Mouse (Mus musculus) left cerebral cortex, postnatal 25 days (tissue): ENCODE measurements around the gene Vmn2r88. TPM values are rescaled to one million over a fixed set of nuclear protein-coding genes. Genes with fewer than 3 reads are reported as not detected.
"Not testable (repeated sequence)": the region's sequence is repeated elsewhere in the genome, so short reads cannot be mapped to it uniquely, and the experiment has no call there.

Experiments
- DNase-seq, 2 experiments: peaks; one replicate each; pipeline ENCODE4 v3.0.0; 2022; ENCODE audit warnings: low spot score in 2 of 2, mixed read lengths in 1 of 2
- intact Hi-C: fragments of 180-260 bp; cut with DNase I; formaldehyde crosslinking; loops from one replicate; pipeline ENCODE4 v1.15.1; 2025
- total RNA-seq, 2 experiments: library from RNA; stranded (reverse); gene quantifications; 2 replicates each; pipeline ENCODE4 v1.2.3; 2021

The Vmn2r88 gene
- not detected for total RNA-seq

DNA sequence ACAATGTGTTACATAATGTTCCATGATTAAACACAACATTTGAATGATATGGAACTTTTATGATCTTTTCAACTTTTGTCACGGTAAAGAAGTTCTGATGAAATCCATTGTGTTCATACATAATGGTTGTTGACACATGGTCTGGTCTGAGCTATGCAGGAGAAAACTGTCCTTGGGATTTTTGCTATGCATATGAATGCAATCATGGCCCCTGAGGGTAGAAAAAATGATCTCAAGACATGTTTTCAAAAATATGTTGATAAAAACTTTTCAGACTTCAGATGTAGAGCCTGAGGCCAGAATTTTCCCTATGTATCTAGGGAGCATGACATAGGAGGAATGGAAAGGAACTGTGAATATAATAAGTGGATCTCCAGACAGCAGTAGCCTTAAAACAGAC is at the start of gene Vmn2r88:
Gene Vmn2r88 (plus strand): TSS at position 301 of the 400 bp plus-strand sequence.
- no peak for DNase-seq
- intact Hi-C loops: no loop called here

DNA sequence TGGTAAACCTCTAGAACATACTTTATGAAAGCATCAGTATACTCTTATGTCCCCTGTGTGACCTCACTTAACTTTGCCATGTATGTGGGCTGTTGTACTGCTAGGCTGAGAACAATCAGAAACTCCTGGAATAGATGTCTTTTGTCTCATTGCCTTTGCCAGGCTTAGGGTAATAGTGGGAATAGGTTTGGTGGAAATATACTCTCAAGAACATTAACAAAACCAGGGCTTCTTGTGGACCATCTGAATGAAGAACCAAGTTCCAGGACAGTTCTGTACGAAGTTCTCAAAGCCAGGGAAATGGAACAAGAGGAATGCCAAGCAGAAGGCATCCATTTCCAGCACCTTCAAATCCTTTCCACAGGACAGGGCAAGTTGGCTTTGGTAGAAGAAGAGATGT is 49.2 kb upstream of the Vmn2r88 start, which contains the start of gene Gm7247:
Gene Gm7247 (plus strand): TSS at position 301 of the 400 bp plus-strand sequence.
- intact Hi-C loops: no loop called here
- DNase-seq: no peak

DNA sequence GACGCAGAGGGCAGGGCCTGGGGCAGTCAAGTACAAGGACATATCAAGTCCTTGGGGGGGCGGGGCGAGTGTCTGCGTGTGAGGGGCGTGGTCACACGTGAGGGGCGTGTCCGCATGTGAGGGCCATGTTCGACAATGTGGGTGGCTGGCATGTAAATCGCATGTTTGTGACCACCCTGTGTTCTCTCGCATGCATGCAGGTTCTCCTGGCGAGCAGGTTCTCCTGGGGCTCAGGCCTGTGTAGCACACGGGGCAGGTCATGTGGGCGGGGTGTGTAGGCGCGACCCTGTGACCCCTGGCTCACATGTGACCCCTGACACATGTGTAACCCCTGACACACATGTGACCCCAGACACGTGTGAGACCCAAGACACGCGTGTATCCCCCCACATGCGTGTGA is 27.8 kb upstream of the Vmn2r88 start:
- intact Hi-C loops: no loop called here

DNA sequence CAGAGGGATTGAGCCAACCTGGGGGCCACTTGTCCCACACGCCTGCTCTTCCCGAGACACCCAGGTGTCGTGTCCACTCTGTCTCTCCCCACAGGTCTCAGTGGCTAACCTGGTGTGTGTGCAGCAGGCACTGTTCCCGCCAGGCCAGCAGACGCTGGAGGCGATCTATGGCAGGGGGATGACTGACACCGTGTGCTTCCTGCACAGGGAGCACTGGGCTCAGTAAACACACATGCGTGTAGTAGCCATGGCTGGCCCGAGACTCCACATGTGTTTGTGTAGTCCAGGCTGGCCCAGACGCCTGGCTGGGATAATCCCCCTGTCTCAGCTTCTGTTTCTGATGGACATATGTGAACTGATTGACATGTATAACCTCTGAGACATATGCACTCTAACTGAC is 26.3 kb upstream of the Vmn2r88 start:
- intact Hi-C loops: no loop called here
- DNase-seq: no peak

More for the DNA sequence above, 27.8 kb upstream of the Vmn2r88 start:
- DNase-seq: no peak

DNA sequence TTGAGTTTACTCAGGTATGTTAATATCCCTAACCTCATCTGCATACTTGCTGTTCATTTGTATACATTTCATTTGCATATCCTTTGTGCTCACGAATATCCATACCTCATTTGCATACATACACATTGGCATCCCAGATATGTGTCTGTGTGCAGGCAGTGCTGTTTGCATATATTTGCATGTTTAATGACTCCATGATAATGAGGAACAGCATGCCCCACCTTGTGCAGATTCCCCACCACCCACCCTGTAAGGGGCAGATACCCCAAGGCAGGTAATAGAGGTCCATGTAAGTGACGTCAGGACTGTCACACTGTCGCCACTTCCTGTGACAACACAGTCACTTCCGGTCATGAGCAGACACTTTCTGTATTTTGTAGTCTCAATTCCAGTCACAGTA is 24.9 kb upstream of the Vmn2r88 start:
- intact Hi-C loops: no loop called here

DNA sequence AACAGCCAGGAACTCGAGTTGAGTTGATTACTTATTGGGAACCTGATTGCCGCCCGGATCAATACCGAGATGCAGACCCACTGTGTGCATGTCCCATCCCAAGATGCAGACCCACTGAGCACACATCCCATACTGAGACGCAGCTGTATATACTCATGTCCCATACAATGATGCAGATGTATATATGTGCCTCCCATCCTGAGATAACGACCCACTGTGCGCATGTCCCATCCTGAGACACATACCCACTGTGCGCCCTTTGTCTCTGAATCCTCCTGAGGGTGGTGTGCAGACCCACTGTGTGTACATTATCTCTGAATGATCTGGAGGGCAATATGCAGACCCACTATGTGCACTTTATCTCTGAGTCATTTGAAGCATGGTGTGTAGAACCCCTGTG is 22.9 kb upstream of the Vmn2r88 start:
- no peak for DNase-seq
- intact Hi-C loops: no loop called here

More for the DNA sequence above, 24.9 kb upstream of the Vmn2r88 start:
- DNase-seq: no peak

DNA sequence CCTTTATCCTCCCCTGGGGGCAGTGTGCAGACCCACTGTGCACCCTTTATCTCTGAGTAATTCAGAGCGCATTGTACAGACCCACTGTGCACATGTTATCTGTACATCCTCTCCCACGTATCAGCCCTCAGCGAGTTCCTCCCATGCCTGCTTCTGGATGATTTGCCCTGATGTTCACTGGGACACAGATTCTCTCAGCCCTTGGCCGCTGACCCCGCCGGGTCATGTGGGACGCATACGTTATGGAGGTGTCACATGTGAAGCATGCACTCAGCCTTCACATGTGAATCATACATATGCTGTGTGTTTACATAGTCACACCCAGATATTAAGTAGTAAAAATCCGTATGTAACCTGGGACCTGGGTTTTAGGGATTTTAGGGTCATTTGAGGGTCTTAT is 22.4 kb upstream of the Vmn2r88 start:
- DNase-seq: no peak
- intact Hi-C loops: no loop called here

DNA sequence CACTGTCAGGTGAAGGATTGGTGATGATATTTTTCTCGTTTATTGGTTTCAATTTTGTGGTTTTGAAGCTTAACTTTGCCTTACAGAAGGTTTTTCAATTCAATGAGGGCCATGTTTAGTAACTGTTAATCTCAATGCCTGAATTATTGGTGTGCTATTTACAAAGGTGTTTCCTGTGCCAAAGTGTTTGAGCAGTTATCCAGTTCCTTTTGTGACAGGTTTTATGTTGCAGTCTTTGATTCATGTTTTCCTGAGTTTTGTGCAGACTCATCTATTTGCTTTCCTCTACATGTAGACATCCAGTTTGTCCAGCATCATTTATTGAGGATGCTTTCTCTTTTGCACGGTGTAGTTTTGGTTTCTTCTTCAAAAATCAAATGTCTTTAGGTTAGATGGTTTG is 13.3 kb downstream of the Vmn2r88 start:
- intact Hi-C loops: no loop called here

DNA sequence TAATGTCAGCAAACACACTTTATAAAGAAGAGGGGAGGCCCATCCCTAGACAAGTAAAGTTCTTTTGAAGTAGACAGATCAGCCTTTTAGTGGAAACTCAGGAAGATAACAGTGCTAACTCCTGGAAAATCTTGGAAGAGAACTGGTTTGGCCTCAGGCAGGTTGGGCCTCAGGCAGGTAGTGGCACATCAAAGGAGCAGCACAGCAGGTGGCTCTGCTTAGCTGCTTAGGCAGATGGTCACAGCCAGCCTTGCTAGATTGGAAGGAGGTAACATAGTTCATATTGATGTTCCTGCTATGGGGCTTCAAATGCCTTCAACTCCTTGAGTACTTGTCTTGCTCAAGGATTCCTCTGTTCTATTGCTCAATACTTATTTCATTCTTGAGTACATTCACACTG is 19.5 kb downstream of the Vmn2r88 start:
- intact Hi-C loops, DNase-seq: not testable (repeated sequence)

More for the DNA sequence above, 13.3 kb downstream of the Vmn2r88 start:
- no peak for DNase-seq

DNA sequence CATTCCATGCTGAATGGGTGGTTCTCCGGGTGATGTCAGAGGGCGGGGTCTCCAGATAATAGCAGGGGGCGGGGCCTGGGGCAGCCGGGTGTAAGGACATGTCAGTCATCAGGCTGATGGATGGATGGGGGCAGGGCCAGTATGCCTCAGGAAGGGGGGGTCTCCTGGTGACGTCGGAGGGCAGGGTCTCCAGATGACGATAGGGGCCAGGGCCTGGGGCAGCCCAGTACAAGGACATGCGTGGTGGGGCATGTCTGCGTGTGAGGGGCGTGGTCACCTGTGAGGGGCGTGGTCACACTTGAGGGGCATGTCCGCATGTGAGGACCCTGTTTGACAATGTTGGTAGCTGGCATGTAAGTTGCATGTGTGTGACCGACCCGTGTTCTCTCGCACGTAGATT is 23.9 kb downstream of the Vmn2r88 start:
- no peak for DNase-seq
- intact Hi-C loops: no loop called here

DNA sequence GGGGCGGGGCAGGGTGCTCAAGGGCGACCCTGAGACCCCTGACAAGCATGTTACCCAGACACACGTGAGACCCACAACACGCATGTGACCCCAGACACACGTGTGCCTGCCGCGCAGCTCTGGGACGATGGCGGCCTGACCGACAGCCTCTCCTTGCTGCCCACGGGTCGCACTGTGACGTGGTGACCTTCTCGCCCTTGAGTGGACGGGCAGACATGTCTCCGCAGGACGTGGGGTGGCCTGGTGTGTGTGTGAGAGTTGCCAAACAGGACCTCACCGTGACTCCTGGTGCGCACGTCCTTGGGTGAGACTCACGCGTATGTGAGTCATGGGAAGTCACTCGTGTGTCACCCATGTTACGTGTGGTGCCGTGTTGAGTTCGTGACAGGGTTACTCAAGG is 24.4 kb downstream of the Vmn2r88 start:
- intact Hi-C loops: no loop called here
- no peak for DNase-seq

DNA sequence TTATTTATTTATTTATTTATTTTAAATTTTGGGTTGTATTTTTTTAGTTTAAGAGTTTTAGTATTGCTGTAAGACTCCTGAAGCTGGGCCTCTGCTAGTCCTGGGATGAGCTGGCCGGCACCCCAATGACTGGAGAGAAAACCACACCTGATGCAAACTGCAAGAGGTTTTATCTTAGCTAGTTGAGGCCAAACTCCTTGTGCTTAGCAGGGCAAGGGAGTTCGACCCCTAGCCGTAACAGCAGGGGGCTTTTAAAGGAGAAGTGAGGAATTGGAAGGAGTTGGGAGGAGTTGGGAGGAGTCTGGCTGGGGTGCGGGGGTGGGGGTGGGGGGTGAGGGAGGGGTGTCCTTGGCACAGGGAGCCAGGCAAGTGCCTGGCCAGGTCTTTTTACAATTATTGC is 28.3 kb downstream of the Vmn2r88 start:
- intact Hi-C loops: no loop called here
- DNase-seq: no peak

DNA sequence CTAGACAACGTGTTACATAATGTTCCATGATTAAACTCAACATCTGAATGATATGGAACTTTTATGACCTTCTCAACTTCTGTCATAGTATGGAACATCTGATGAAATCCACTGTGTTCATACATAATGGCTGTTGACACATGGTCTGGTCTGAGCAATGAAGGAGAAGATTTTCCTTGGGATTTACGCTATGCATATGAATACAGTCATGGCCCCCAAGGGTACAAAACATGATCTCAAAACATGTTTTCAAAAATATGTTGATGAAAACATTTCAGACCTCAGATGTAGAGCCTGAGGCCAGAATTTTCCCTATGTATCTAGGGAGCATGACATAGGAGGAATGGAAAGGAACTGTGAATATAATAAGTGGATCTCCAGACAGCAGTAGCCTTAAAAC is 40.9 kb downstream of the Vmn2r88 start, which contains the start of gene Vmn2r89:
Gene Vmn2r89 (plus strand): TSS at position 301 of the 400 bp plus-strand sequence.
- DNase-seq, intact Hi-C loops: not testable (repeated sequence)

Other genes with a start within 250 kb of the Vmn2r88 start
- not detected for gene Rnase2b, start 248.6 kb upstream of the Vmn2r88 start, total RNA-seq
- gene Ang2, start 211.7 kb upstream of the Vmn2r88 start, total RNA-seq: not detected
- not detected for gene Ear14, start 207.4 kb upstream of the Vmn2r88 start, total RNA-seq
- not detected for gene Rnase2a, start 154.7 kb upstream of the Vmn2r88 start, total RNA-seq
- gene Gm7247, start 49.1 kb upstream of the Vmn2r88 start, total RNA-seq: not detected
- gene Vmn2r89, start 41.0 kb downstream of the Vmn2r88 start, total RNA-seq: not detected
- not detected for gene Gm5622, start 142.0 kb downstream of the Vmn2r88 start, total RNA-seq
- not detected for gene Gm17175, start 163.2 kb downstream of the Vmn2r88 start, total RNA-seq
- not detected for gene Gm17174, start 181.3 kb downstream of the Vmn2r88 start, total RNA-seq
- not detected for gene Gm17078, start 200.5 kb downstream of the Vmn2r88 start, total RNA-seq
- gene Gm4181, start 224.8 kb downstream of the Vmn2r88 start, total RNA-seq: not detected